11 mouse cellular contexts compared by ENCODE assay signal in the genomic region with DNA sequence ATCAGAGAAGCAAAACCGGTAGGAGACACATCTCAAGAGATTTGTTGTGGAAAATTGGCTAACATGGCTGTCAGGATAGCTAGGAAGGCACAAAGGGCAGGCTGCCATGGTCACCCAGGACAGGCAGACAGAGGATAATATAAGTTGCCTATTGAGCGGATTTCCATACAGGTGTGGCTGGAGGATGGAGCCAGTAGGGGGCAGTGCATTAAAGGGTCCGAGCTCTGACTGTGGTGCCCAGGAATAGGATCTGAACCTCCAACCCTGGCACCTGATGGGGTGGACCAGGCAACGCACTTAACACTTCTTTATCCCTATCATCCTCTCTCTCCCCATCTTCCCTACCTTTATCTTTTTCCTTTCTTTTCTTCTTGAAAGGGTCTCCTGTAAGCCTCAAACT. TPM values are rescaled to one million over a fixed set of nuclear protein-coding genes. Genes with fewer than 3 reads are reported as not detected.
DNase-seq lines count a peak whose midpoint lies in the region; ATAC-seq and TF ChIP-seq lines count a peak whose summit lies in the region.
"Had no signal": no experiment of that assay in that cellular context is flagged by ENCODE, and none has a peak within 500 bp of the region (broad histone marks: within the 10 kb centered on the region; RNA-seq: fewer than 3 reads in every experiment).

No protein-coding gene starts in this region.

- TF ChIP-seq RAD21 in CH12.LX (IDR thresholded peaks at IDR 0.05; ENCODE audit: low read depth, low read length), result peak; percentile 60

- no peak overlapping the region for H3K4me3 ChIP-seq in hindbrain, embryonic 10.5 days
- no peak overlapping the region for H3K4me3 ChIP-seq in hindbrain, embryonic 12.5 days
- H3K4me3 ChIP-seq in CH12.LX (replicated peaks in 1 of 3; ENCODE audit: low read depth in 2 of 3, low read length in 2 of 3, poor library complexity in 1 of 3), result no peak overlapping the region
- no peak overlapping the region for H3K4me3 ChIP-seq in bone marrow, adult 2 months (replicated peaks; ENCODE audit: control insufficient read depth, low read depth, low read length)
- H3K4me3 ChIP-seq in lung, embryonic 14.5 days (ENCODE audit: low read depth, low read length), result no peak overlapping the region
- H3K4me3 ChIP-seq in forebrain, embryonic 11.5 days (ENCODE audit: low read depth, low read length), result no peak overlapping the region
- H3K4me3 ChIP-seq: heart, embryonic 15.5 days; liver, embryonic 13.5 days; neural tube, embryonic 13.5 days had no signal

- dilution Hi-C loops in CH12.LX (cut with MboI; ENCODE audit: extremely low pct_ligation_motif_present, extremely low pct_unique_long_range_greater_than_20kb, low sequenced_read_pairs), result no loop called here

- no peak for TF ChIP-seq POLR2A in CH12.LX (IDR thresholded peaks at IDR 0.05; ENCODE audit: low read depth, low read length)
- no peak for TF ChIP-seq POLR2A in bone marrow, adult 2 months (IDR thresholded peaks at IDR 0.05; ENCODE audit: borderline replicate concordance, control insufficient read depth, low read depth, low read length)

- no peak overlapping the region for H3K27ac ChIP-seq in hindbrain, embryonic 10.5 days
- no peak overlapping the region for H3K27ac ChIP-seq in hindbrain, embryonic 12.5 days
- no peak overlapping the region for H3K27ac ChIP-seq in CH12.LX (ENCODE audit: insufficient read depth, low read depth)
- H3K27ac ChIP-seq in bone marrow, adult 2 months (ENCODE audit: control insufficient read depth, insufficient read depth, low read depth, low read length, poor library complexity), result no peak overlapping the region
- H3K27ac ChIP-seq in lung, embryonic 14.5 days (ENCODE audit: low read depth), result no peak overlapping the region
- no peak overlapping the region for H3K27ac ChIP-seq in forebrain, embryonic 11.5 days (ENCODE audit: low read depth, low read length)
- H3K27ac ChIP-seq: heart, embryonic 15.5 days; liver, embryonic 13.5 days; neural tube, embryonic 13.5 days had no signal

- H3K4me2 ChIP-seq in hindbrain, embryonic 12.5 days (replicated peaks), result no peak overlapping the region
- no peak overlapping the region for H3K4me2 ChIP-seq in CH12.LX (ENCODE audit: insufficient read depth, low read depth, poor library complexity, severe bottlenecking)
- no peak overlapping the region for H3K4me2 ChIP-seq in lung, embryonic 14.5 days
- no peak overlapping the region for H3K4me2 ChIP-seq in forebrain, embryonic 11.5 days (ENCODE audit: low read depth, low read length, severe bottlenecking)
- H3K4me2 ChIP-seq: heart, embryonic 15.5 days; liver, embryonic 13.5 days; neural tube, embryonic 13.5 days had no signal

- TF ChIP-seq CTCF in CH12.LX (conservative IDR thresholded peaks at IDR 0.05 in 1 of 2, IDR thresholded peaks at IDR 0.05 in 1 of 2; ENCODE audit: low read depth in 2 of 2, low read length in 2 of 2), result peak; percentile 17 to 72; a peak in 2 of 4 replicates
- 0 out of 2 replicates have a peak, but pooled peaks have one; percentile 28 for TF ChIP-seq CTCF in bone marrow, adult 2 months (IDR thresholded peaks at IDR 0.05; ENCODE audit: control insufficient read depth, insufficient read depth, low read length)
- TF ChIP-seq CTCF in lung, embryonic 14.5 days (IDR thresholded peaks at IDR 0.05; ENCODE audit: low read depth), result peak; percentile 62

- no peaks in the 10 kb centered on the region for H3K9me3 ChIP-seq in hindbrain, embryonic 10.5 days
- no peaks in the 10 kb centered on the region for H3K9me3 ChIP-seq in hindbrain, embryonic 12.5 days (replicated peaks)
- no peaks in the 10 kb centered on the region for H3K9me3 ChIP-seq in CH12.LX (replicated peaks; ENCODE audit: low read length)
- H3K9me3 ChIP-seq in lung, embryonic 14.5 days (ENCODE audit: low read depth, low read length), result no peaks in the 10 kb centered on the region
- H3K9me3 ChIP-seq in forebrain, embryonic 11.5 days (ENCODE audit: control insufficient read depth, low read length), result no peaks in the 10 kb centered on the region
- H3K9me3 ChIP-seq: heart, embryonic 15.5 days; liver, embryonic 13.5 days; neural tube, embryonic 13.5 days had no signal

- TF ChIP-seq EP300 in CH12.LX (IDR thresholded peaks at IDR 0.05; ENCODE audit: low read length), result no peak

- no peaks in the 10 kb centered on the region for H3K36me3 ChIP-seq in hindbrain, embryonic 10.5 days
- no peaks in the 10 kb centered on the region for H3K36me3 ChIP-seq in hindbrain, embryonic 12.5 days
- H3K36me3 ChIP-seq in CH12.LX (replicated peaks in 1 of 2; ENCODE audit: control insufficient read depth in 1 of 2, insufficient read depth in 1 of 2, low read length in 1 of 2), result no peaks in the 10 kb centered on the region
- H3K36me3 ChIP-seq in lung, embryonic 14.5 days (ENCODE audit: insufficient read depth), result no peaks in the 10 kb centered on the region
- H3K36me3 ChIP-seq in forebrain, embryonic 11.5 days (ENCODE audit: control insufficient read depth, insufficient read depth, low read length), result no peaks in the 10 kb centered on the region
- H3K36me3 ChIP-seq: heart, embryonic 15.5 days; liver, embryonic 13.5 days; neural tube, embryonic 13.5 days had no signal

- no peaks in the 10 kb centered on the region for H3K79me2 ChIP-seq in CH12.LX (replicated peaks; ENCODE audit: control insufficient read depth, extremely low read depth, insufficient read depth, poor library complexity, severe bottlenecking)

- 31% methylated on average over 4 of the region's 4 CpGs for WGBS in hindbrain, embryonic 10.5 days
- 34% methylated on average over 4 of the region's 4 CpGs for WGBS in hindbrain, embryonic 12.5 days
- WGBS in bone marrow, adult 2 months, result 26% methylated on average over 4 of the region's 4 CpGs
- 46% methylated on average over 4 of the region's 4 CpGs for WGBS in lung, embryonic 14.5 days
- WGBS in forebrain, embryonic 11.5 days, result 33% methylated on average over 4 of the region's 4 CpGs

- no peaks in the 10 kb centered on the region for H3K4me1 ChIP-seq in hindbrain, embryonic 10.5 days (replicated peaks)
- no peaks in the 10 kb centered on the region for H3K4me1 ChIP-seq in hindbrain, embryonic 12.5 days
- H3K4me1 ChIP-seq in CH12.LX (ENCODE audit: control insufficient read depth in 1 of 2, insufficient read depth in 2 of 2), result no peaks in the 10 kb centered on the region
- no peaks in the 10 kb centered on the region for H3K4me1 ChIP-seq in bone marrow, adult 2 months (ENCODE audit: control insufficient read depth, insufficient read depth, low read length)
- no peaks in the 10 kb centered on the region for H3K4me1 ChIP-seq in lung, embryonic 14.5 days (ENCODE audit: insufficient read depth)
- H3K4me1 ChIP-seq in forebrain, embryonic 11.5 days (replicated peaks; ENCODE audit: control insufficient read depth, insufficient read depth, low read length), result no peaks in the 10 kb centered on the region
- H3K4me1 ChIP-seq: heart, embryonic 15.5 days; liver, embryonic 13.5 days; neural tube, embryonic 13.5 days had no signal

- no peak overlapping the region for H3K9ac ChIP-seq in hindbrain, embryonic 12.5 days
- H3K9ac ChIP-seq in CH12.LX (ENCODE audit: insufficient read depth, low read depth), result no peak overlapping the region
- H3K9ac ChIP-seq in lung, embryonic 14.5 days, result no peak overlapping the region
- H3K9ac ChIP-seq in forebrain, embryonic 11.5 days (ENCODE audit: low read length), result no peak overlapping the region
- H3K9ac ChIP-seq: heart, embryonic 15.5 days; liver, embryonic 13.5 days; neural tube, embryonic 13.5 days had no signal

- no peak for ATAC-seq in hindbrain, embryonic 12.5 days (ENCODE audit: low FRiP score)
- ATAC-seq in lung, embryonic 14.5 days (ENCODE audit: insufficient read depth), result no peak
- no peak for ATAC-seq in monocyte, adult 5-6 weeks (replicated peaks; ENCODE audit: insufficient number of reproducible peaks, low FRiP score, low TSS enrichment, poor library complexity, severe bottlenecking)
- no peak for ATAC-seq in forebrain, embryonic 11.5 days (replicated peaks; ENCODE audit: low FRiP score)
- no peak for ATAC-seq in cerebellum, adult (ENCODE audit: insufficient number of reproducible peaks, low FRiP score, low TSS enrichment)

- peak; percentile 27 for DNase-seq in hindbrain, embryonic 10.5 days (ENCODE audit: low spot score)
- peak; percentile 42 for DNase-seq in CH12.LX (ENCODE audit: extremely low read depth)
- DNase-seq in lung, embryonic 14.5 days, result peak; percentile 49
- no peak for DNase-seq in forebrain, embryonic 11.5 days (ENCODE audit: low spot score)
- DNase-seq: liver, embryonic 13.5 days had no signal

- no peaks in the 10 kb centered on the region for H3K27me3 ChIP-seq in hindbrain, embryonic 10.5 days (ENCODE audit: insufficient read depth, poor library complexity, severe bottlenecking)
- H3K27me3 ChIP-seq in hindbrain, embryonic 12.5 days, result no peaks in the 10 kb centered on the region
- H3K27me3 ChIP-seq in CH12.LX (replicated peaks), result no peaks in the 10 kb centered on the region
- no peaks in the 10 kb centered on the region for H3K27me3 ChIP-seq in lung, embryonic 14.5 days (ENCODE audit: insufficient read depth, low read length)
- H3K27me3 ChIP-seq in forebrain, embryonic 11.5 days (ENCODE audit: control insufficient read depth, insufficient read depth, low read length), result no peaks in the 10 kb centered on the region
- H3K27me3 ChIP-seq: heart, embryonic 15.5 days; liver, embryonic 13.5 days; neural tube, embryonic 13.5 days had no signal

- in situ Hi-C loops in CH12.LX (cut with MboI; ENCODE audit: low pct_ligation_motif_present, low pct_unique_long_range_greater_than_20kb, low sequenced_read_pairs), result loop anchor here (5.0 kb wide), 1 partner anchor 301 kb away; no protein-coding TSS in a partner anchor

RNA-seq across cellular contexts. Expression of gene Tcf21, which starts 38.5 kb away (rescaled TPM):
- 0.27 and 0.65 TPM in 2 replicates for polyA plus RNA-seq in hindbrain, embryonic 10.5 days (2016; fragmentation: Nextera tagmentation; extraction: Ambion mirVana)
- polyA plus RNA-seq in hindbrain, embryonic 12.5 days (2016; fragmentation: Nextera tagmentation; extraction: Ambion mirVana), result 0.17 and 0.96 TPM in 2 replicates
- not detected in 2 replicates for total RNA-seq in CH12.LX (2012; rRNA removed)
- not detected in 2 replicates for total RNA-seq in CH12.LX (2014; rRNA removed)
- not detected in 2 replicates for polyA plus RNA-seq in CH12.LX (2012; ENCODE audit: insufficient read length, low read depth)
- polyA plus RNA-seq in bone marrow, adult 2 months (2011; ENCODE audit: insufficient read depth, insufficient read length, low replicate concordance, missing spikeins), result not detected in 2 replicates
- 227 and 238 TPM in 2 replicates for polyA plus RNA-seq in lung, embryonic 14.5 days (2014; fragmentation: Nextera tagmentation; extraction: Ambion mirVana)
- not detected in 3 replicates for total RNA-seq in monocyte, adult 5-6 weeks (2017)
- not detected in 2 replicates for polyA plus RNA-seq in forebrain, embryonic 11.5 days (2014; fragmentation: Nextera tagmentation; extraction: Ambion mirVana)

RNA-seq across cellular contexts. Expression of gene Tbpl1, which starts 49.7 kb away (rescaled TPM):
- polyA plus RNA-seq in hindbrain, embryonic 10.5 days (2016; fragmentation: Nextera tagmentation; extraction: Ambion mirVana), result 98.9 and 100 TPM in 2 replicates
- polyA plus RNA-seq in hindbrain, embryonic 12.5 days (2016; fragmentation: Nextera tagmentation; extraction: Ambion mirVana), result 113 TPM in 2 replicates
- total RNA-seq in CH12.LX (2012; rRNA removed) (34.6 and 37.9 TPM in 2 replicates), CH12.LX (2014; rRNA removed) (54.6 and 60.3 TPM in 2 replicates)
- 46.9 and 47.9 TPM in 2 replicates for polyA plus RNA-seq in CH12.LX (2012; ENCODE audit: insufficient read length, low read depth)
- polyA plus RNA-seq in bone marrow, adult 2 months (2011; ENCODE audit: insufficient read depth, insufficient read length, low replicate concordance, missing spikeins), result 13.4 and 29.2 TPM in 2 replicates
- 60.8 and 63.5 TPM in 2 replicates for polyA plus RNA-seq in lung, embryonic 14.5 days (2014; fragmentation: Nextera tagmentation; extraction: Ambion mirVana)
- total RNA-seq in monocyte, adult 5-6 weeks (2017), result 68.4 to 92.5 TPM (median 74.4 TPM) in 3 replicates
- 109 and 111 TPM in 2 replicates for polyA plus RNA-seq in forebrain, embryonic 11.5 days (2014; fragmentation: Nextera tagmentation; extraction: Ambion mirVana)

Comparison
In these comparisons a context has a peak if more than half of its experiments do, and no peak if none do; other contexts are left out.
1. RNA of gene Tcf21, which starts 38.5 kb away (polyA plus RNA-seq): 227 to 238 TPM in lung, embryonic 14.5 days; 0.27 to 0.65 TPM in hindbrain, embryonic 10.5 days, 0.17 to 0.96 TPM in hindbrain, embryonic 12.5 days, not detected in forebrain, embryonic 11.5 days, not detected in CH12.LX and not detected in bone marrow, adult 2 months; every median in the first group is over 100 times any median in the second.
2. Peak in every context shown above with its lines, with median percentiles within 50 percentile points of each other: CTCF ChIP-seq.